Mouse (Mus musculus) bone marrow, adult 2 months (tissue): ENCODE data around the gene Fjx1. TPM values are rescaled to one million over a fixed set of nuclear protein-coding genes. Genes with fewer than 3 reads are reported as not detected.

Experiments used
- H3K27ac ChIP-seq: fragments of 200-500 bp; 2 replicates; pipeline ENCODE4 v1.5.1; 2012; ENCODE audit warnings: low read depth, mild to moderate bottlenecking, control low read depth, inconsistent platforms, low read length; ENCODE audit not compliant: control insufficient read depth, poor library complexity, insufficient read depth
- H3K4me1 ChIP-seq: fragments of 200-500 bp; 2 replicates; pipeline ENCODE4 v1.6.1; 2011; ENCODE audit warnings: low read length; ENCODE audit not compliant: control insufficient read depth, insufficient read depth
- H3K4me3 ChIP-seq: fragments of 200-500 bp; replicated peaks from 2 replicates; pipeline ENCODE3; 2011; ENCODE audit warnings: mild to moderate bottlenecking, low read depth, low read length, control low read depth; ENCODE audit not compliant: control insufficient read depth
- CTCF ChIP-seq: fragments of 200-500 bp; IDR thresholded peaks from 2 replicates; pipeline ENCODE4 v1.5.1; 2011; ENCODE audit warnings: low read length, control low read depth; ENCODE audit not compliant: control insufficient read depth, insufficient read depth
- POLR2A ChIP-seq: fragments of 200-500 bp; IDR thresholded peaks from 2 replicates; pipeline ENCODE4 v1.6.1; 2011; ENCODE audit warnings: low read depth, mild to moderate bottlenecking, control low read depth, low read length, borderline replicate concordance; ENCODE audit not compliant: control insufficient read depth
- WGBS: fragments of 180-500 bp; shearing (Covaris S2); methylation state at CpG from one replicate; pipeline ENCODE4 v1.1.7; 2018; 5-methylcytosine and 5-hydroxymethylcytosine counted together
- polyA plus RNA-seq: library from polyadenylated mRNA; stranded (reverse); fragments of >200 nt; gene quantifications from 2 replicates; pipeline ENCODE4 v1.2.4, GENCODE M21; 2011; ENCODE audit warnings: low replicate concordance; ENCODE audit not compliant: missing spikeins, insufficient read depth, insufficient read length

Gene Fjx1
- polyA plus RNA-seq, 1 experiment, result 1.1 TPM

- no peak for TF ChIP-seq CTCF
- no peak for TF ChIP-seq POLR2A
- H3K4me3 ChIP-seq, result peak overlapping the region; percentile 45
- peaks cover 4% of the 10 kb centered on the region; the same call in 1 of the 2 replicates for H3K4me1 ChIP-seq
- peak overlapping the region; percentile 68; the same call in 1 of the 2 replicates for H3K27ac ChIP-seq
- WGBS, result 39% methylated on average over 48 of the region's 48 CpGs
Measured at GRCm38 (mm10) chr2:102399864-102400604, 52.3 kb downstream of the Fjx1 start.

Other genes with a start within 250 kb of the Fjx1 start
- gene Trim44, start 44.7 kb downstream of the Fjx1 start, polyA plus RNA-seq, result 24.1 and 32.6 TPM in 2 replicates
- 0.66 and 0.80 TPM in 2 replicates for gene Pamr1, start 97.5 kb upstream of the Fjx1 start, polyA plus RNA-seq
- gene Slc1a2, start 206.2 kb upstream of the Fjx1 start, polyA plus RNA-seq, result 1.2 TPM in 1 of 2 replicates, not detected in the other